Mouse (Mus musculus) embryo, embryonic 10.5 days (tissue): Measurements from ENCODE around the gene Tmprss3.

Source experiments
- DNase-seq: peaks from one replicate; pipeline ENCODE4 v3.0.0-alpha.2; 2015; ENCODE audit warnings: low spot score

Tmprss3 gene

GRCm38 (mm10) chr17:31136821-31137220 lies 62.0 kb downstream of the Tmprss3 start:
- DNase-seq = no peak

GRCm38 (mm10) chr17:31136291-31136690 lies 62.5 kb downstream of the Tmprss3 start:
- DNase-seq = no peak

DNA sequence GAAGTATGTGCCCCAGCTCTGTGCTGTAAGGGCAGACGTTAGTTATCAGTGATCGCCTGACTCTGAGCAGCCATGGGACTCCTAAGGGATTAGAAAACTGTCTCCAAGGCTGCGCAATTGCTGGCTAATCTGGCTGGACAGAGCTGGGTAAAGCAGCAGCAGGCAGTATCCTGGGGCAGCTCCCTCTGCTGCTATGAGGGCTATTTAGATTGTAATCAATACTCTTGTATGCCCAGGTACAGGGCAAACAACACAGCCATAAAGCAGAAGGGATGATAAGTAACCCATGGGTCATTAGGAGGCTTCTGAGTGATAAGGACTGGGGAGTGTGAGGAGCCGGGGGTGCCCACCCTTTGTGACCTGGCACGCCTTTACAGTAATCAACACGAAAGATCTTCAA lies 63.9 kb downstream of the Tmprss3 start:
- DNase-seq = no peak

- no peak for DNase-seq
These were observed 65.0 kb downstream of the Tmprss3 start for GRCm38 (mm10) chr17:31133776-31134175.

GRCm38 (mm10) chr17:31131269-31131821 lies 67.4 kb downstream of the Tmprss3 start:
- DNase-seq = no peak

GRCm38 (mm10) chr17:31129452-31129851 lies 69.3 kb downstream of the Tmprss3 start, which contains the start of gene Tff3:
Tff3 (minus strand) TSS chr17:31129646.
- peak; percentile 42 for DNase-seq
